Mouse (Mus musculus) embryonic facial prominence, embryonic 15.5 days (tissue): Measurements from ENCODE around the gene Olfr1306. TPM values are rescaled to one million over a fixed set of nuclear protein-coding genes. Genes with fewer than 3 reads are reported as not detected.

ENCODE experiments used
- ATAC-seq: fragments of 200-750 bp; cut with Nextera tagmentation; 2 replicates; pipeline ENCODE4 v1.8.0; 2017; ENCODE audit warnings: low read depth, moderate TSS enrichment; ENCODE audit not compliant: insufficient number of reproducible peaks, low FRiP score, low TSS enrichment
- H3K27ac ChIP-seq: fragments of 300-500 bp; sonication (generic); replicated peaks from 2 replicates; pipeline ENCODE4 v1.5.1; 2015; ENCODE audit warnings: mild to moderate bottlenecking, inconsistent platforms
- H3K27me3 ChIP-seq: fragments of 300-500 bp; sonication (generic); 2 replicates; pipeline ENCODE4 v1.6.1; 2015; ENCODE audit warnings: inconsistent platforms
- H3K36me3 ChIP-seq: fragments of 300-500 bp; sonication (generic); 2 replicates; pipeline ENCODE4 v1.6.1; 2015; ENCODE audit warnings: mild to moderate bottlenecking, inconsistent platforms
- H3K4me1 ChIP-seq: fragments of 300-500 bp; sonication (generic); 2 replicates; pipeline ENCODE4 v1.6.1; 2015; ENCODE audit warnings: inconsistent platforms
- H3K4me2 ChIP-seq: fragments of 300-500 bp; sonication (generic); replicated peaks from 2 replicates; pipeline ENCODE4 v1.6.1; 2015; ENCODE audit warnings: mild to moderate bottlenecking, inconsistent platforms
- H3K4me3 ChIP-seq: fragments of 300-500 bp; sonication (generic); replicated peaks from 2 replicates; pipeline ENCODE4 v1.5.1; 2015; ENCODE audit warnings: mild to moderate bottlenecking, inconsistent platforms
- H3K9ac ChIP-seq: fragments of 300-500 bp; sonication (generic); 2 replicates; pipeline ENCODE4 v1.6.1; 2015; ENCODE audit warnings: inconsistent platforms
- H3K9me3 ChIP-seq: fragments of 300-500 bp; sonication (generic); replicated peaks from 2 replicates; pipeline ENCODE4 v1.6.1; 2016; ENCODE audit warnings: inconsistent platforms
- WGBS: fragments of 180-500 bp; shearing (Covaris S2); methylation state at CpG from one replicate; pipeline ENCODE4 v1.1.7; 2015; 5-methylcytosine and 5-hydroxymethylcytosine counted together
- polyA plus RNA-seq: library from polyadenylated mRNA; unstranded; fragments of >200 nt; fragmentation: Nextera tagmentation; extraction: Ambion mirVana; gene quantifications from 2 replicates; pipeline ENCODE4 v1.2.1, GENCODE M21; 2015

Gene Olfr1306
- not detected in 2 replicates for polyA plus RNA-seq

DNA sequence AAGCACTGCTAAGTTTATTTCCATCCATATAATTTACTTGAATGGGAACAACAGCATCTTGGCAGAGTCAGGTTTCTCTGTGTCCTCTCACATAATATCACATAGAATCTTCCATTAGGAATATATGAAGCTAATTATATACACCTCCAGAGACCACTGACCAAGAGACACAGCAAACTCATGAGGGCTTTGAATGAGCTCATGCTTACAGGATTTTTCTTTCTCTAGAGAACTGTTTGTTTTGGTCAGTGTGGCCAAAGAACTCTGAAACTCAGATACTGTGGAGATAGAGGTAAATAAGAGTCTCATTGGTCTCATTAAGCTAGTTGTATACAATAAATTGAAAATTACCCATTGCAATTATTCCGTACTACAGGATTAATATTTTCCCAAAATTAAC lies at the start of gene Olfr1306:
Olfr1306 (minus strand) TSS at position 101 of the 400 bp plus-strand sequence.
- Histone ChIP-seq H3K4me1 (no peaks in the 10 kb centered on the region), H3K9ac (no peak within 1 kb of the TSS), H3K9me3 (no peaks in the 10 kb centered on the region), H3K27me3 (no peaks in the 10 kb centered on the region), H3K36me3 (no peaks in the 10 kb centered on the region), H3K4me2 (no peak within 1 kb of the TSS), H3K27ac (no peak within 1 kb of the TSS), H3K4me3 (no peak within 1 kb of the TSS)
- WGBS: 78% methylated on average over 1 of the region's 1 CpGs
- ATAC-seq: no peak

- Histone ChIP-seq H3K4me3 (no peak within 1 kb of the TSS), H3K9ac (no peak within 1 kb of the TSS), H3K9me3 (no peaks in the 10 kb centered on the region), H3K4me2 (no peak within 1 kb of the TSS), H3K4me1 (no peaks in the 10 kb centered on the region), H3K27ac (no peak within 1 kb of the TSS), H3K27me3 (no peaks in the 10 kb centered on the region), H3K36me3 (no peaks in the 10 kb centered on the region)
- no peak for ATAC-seq
- 41% methylated on average over 1 of the region's 1 CpGs for WGBS
Measured at GRCm38 (mm10) chr2:111964844-111965243, 48.8 kb upstream of the Olfr1306 start, which contains the start of gene Olfr1308. Gene Olfr1308 (minus strand): TSS chr2:111964944.

DNA sequence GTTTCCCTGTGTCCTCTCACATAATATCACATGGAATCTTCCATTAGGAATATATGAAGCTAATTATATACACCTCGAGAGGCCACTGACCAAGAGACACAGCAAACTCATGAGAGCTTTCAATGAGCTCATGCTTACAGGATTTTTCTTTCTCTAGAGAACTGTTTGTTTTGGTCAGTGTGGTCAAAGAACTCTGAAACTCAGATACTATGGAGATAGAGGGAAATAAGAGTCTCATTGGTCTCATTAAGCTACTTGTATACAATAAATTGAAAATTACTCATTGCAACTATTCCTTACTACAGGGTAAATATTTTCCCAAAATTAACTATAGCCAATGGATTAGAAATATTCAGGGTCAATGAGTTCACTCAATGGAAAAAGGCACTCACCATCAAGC lies 33.3 kb upstream of the Olfr1306 start, which contains the start of gene Olfr1307:
Olfr1307 (minus strand) TSS at position 101 of the 400 bp plus-strand sequence.
- no peak within 1 kb of the TSS for H3K27ac ChIP-seq
- no peaks in the 10 kb centered on the region for H3K36me3 ChIP-seq
- H3K9ac ChIP-seq: no peak within 1 kb of the TSS
- no peak for ATAC-seq
- no peak within 1 kb of the TSS for H3K4me3 ChIP-seq
- H3K4me2 ChIP-seq: no peak within 1 kb of the TSS
- no peaks in the 10 kb centered on the region for H3K4me1 ChIP-seq
- WGBS: 63% methylated on average over 1 of the region's 1 CpGs
- H3K27me3 ChIP-seq: no peaks in the 10 kb centered on the region
- no peaks in the 10 kb centered on the region for H3K9me3 ChIP-seq

- Histone ChIP-seq H3K4me2 (no peak within 1 kb of the TSS), H3K27ac (no peak within 1 kb of the TSS), H3K36me3 (no peaks in the 10 kb centered on the region), H3K9ac (no peak within 1 kb of the TSS), H3K9me3 (no peaks in the 10 kb centered on the region), H3K4me1 (no peaks in the 10 kb centered on the region), H3K4me3 (no peak within 1 kb of the TSS), H3K27me3 (no peaks in the 10 kb centered on the region)
- ATAC-seq: no peak
- 86% methylated on average over 2 of the region's 2 CpGs for WGBS
Measured at GRCm38 (mm10) chr2:111877049-111877448, 39.0 kb downstream of the Olfr1306 start, which contains the start of gene Olfr1305. Gene Olfr1305 (minus strand): TSS chr2:111877149.

Other genes with a start within 250 kb of the Olfr1306 start
- gene Olfr1301, start 165.3 kb downstream of the Olfr1306 start, polyA plus RNA-seq: not detected in 2 replicates
- not detected in 2 replicates for gene Olfr1302, start 138.8 kb downstream of the Olfr1306 start, polyA plus RNA-seq
- gene Olfr1303, start 95.9 kb downstream of the Olfr1306 start, polyA plus RNA-seq: not detected in 2 replicates
- not detected in 2 replicates for gene Olfr1305, start 39.1 kb downstream of the Olfr1306 start, polyA plus RNA-seq
- not detected in 2 replicates for gene Olfr1307, start 33.2 kb upstream of the Olfr1306 start, polyA plus RNA-seq
- gene Olfr1308, start 48.7 kb upstream of the Olfr1306 start, polyA plus RNA-seq: not detected in 2 replicates
- gene Olfr1309, start 74.0 kb upstream of the Olfr1306 start, polyA plus RNA-seq: not detected in 2 replicates
- not detected in 2 replicates for gene Olfr1310, start 96.4 kb upstream of the Olfr1306 start, polyA plus RNA-seq
- not detected in 2 replicates for gene Olfr1311, start 108.1 kb upstream of the Olfr1306 start, polyA plus RNA-seq
- not detected in 2 replicates for gene Olfr1312, start 134.0 kb upstream of the Olfr1306 start, polyA plus RNA-seq
- gene Olfr1313, start 161.6 kb upstream of the Olfr1306 start, polyA plus RNA-seq: not detected in 2 replicates
- gene Olfr1314, start 180.5 kb upstream of the Olfr1306 start, polyA plus RNA-seq: not detected in 2 replicates
- not detected in 2 replicates for gene Olfr1315-ps1, start 199.2 kb upstream of the Olfr1306 start, polyA plus RNA-seq
- gene Olfr1316, start 218.7 kb upstream of the Olfr1306 start, polyA plus RNA-seq: not detected in 2 replicates
- not detected in 2 replicates for gene Olfr1317, start 224.1 kb upstream of the Olfr1306 start, polyA plus RNA-seq
- 0.09 TPM in 1 of 2 replicates, not detected in the other for gene Olfr1318, start 237.9 kb upstream of the Olfr1306 start, polyA plus RNA-seq